Mouse (Mus musculus): Measurements from ENCODE around the gene Sgsm1. TPM values are rescaled to one million over a fixed set of nuclear protein-coding genes. Genes with fewer than 3 reads are reported as not detected.
A peak's percentile ranks its signal among the peaks of the same experiment; 100 is the strongest.

Sgsm1 gene
- polyA plus RNA-seq, 1 experiment from 2014 or later: 3.7 TPM

DNA sequence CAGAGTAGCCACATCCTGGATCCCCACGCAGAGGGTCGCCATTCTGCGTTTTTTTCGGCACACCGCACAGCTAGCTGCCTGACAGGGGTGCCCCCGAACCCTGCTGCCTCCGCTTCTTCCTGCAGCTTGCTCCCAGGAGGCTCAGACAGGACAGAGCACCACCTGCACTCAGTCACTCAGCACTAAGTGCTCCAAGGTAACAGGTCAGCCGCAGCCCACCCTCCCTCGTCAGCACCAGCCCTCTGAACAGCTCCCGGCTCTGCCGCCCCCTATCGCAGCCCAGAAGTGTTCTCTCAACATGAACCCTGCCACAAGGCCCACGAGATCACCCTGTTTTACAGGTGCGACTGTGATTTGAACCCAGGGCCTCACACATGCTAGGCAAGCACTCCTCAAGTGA, 20.4 kb downstream of the Sgsm1 start:
- H3K4me3 ChIP-seq (replicated peaks; ENCODE audit: low read depth, low read length): no peak overlapping the region
- ATAC-seq (replicated peaks; ENCODE audit: low FRiP score, low read depth): no peak
- peaks cover 4% of the 10 kb centered on the region; the same call in 1 of the 2 replicates for H3K4me1 ChIP-seq (replicated peaks; ENCODE audit: insufficient read depth, low read length)
- peaks cover 8% of the 10 kb centered on the region; the same call in 1 of the 2 replicates for H3K27me3 ChIP-seq (ENCODE audit: insufficient read depth, low read length)
- WGBS: 32% methylated on average over 14 of the region's 14 CpGs
- H3K9ac ChIP-seq (ENCODE audit: low read depth, low read length): no peak overlapping the region
- TF ChIP-seq CTCF (IDR thresholded peaks at IDR 0.05; ENCODE audit: low read depth): no peak
- no peaks in the 10 kb centered on the region for H3K36me3 ChIP-seq (ENCODE audit: insufficient read depth, low read length)
- no peak for DNase-seq (ENCODE audit: low spot score)
- H3K9me3 ChIP-seq (replicated peaks; ENCODE audit: low read length): no peaks in the 10 kb centered on the region
- no peak overlapping the region for H3K4me2 ChIP-seq (ENCODE audit: low read length)
- no peak overlapping the region for H3K27ac ChIP-seq

DNA sequence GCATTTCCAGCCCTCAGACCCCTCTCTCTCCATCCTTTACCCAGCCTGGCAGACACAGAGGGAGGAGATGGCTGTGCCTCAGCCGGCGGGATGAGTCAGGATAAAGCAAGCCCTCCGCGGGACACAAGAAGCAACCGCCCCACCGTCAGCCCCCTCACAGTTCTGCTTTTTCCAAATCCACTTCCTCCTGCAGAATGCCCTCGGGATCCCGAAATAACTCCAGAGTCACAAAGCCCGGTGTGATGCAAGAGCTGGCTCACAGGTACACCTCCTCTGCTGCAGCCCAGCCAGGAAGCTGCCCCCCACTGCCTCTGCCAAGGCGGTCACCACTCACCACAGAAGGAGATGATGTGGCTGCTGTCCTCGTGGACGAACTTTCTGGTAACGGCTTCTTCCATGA, 22.1 kb downstream of the Sgsm1 start:
- TF ChIP-seq CTCF (IDR thresholded peaks at IDR 0.05; ENCODE audit: low read depth): no peak
- ATAC-seq (replicated peaks; ENCODE audit: low FRiP score, low read depth): no peak
- Histone ChIP-seq H3K4me3 (replicated peaks; ENCODE audit: low read depth, low read length) (no peak overlapping the region), H3K36me3 (ENCODE audit: insufficient read depth, low read length) (no peaks in the 10 kb centered on the region), H3K9me3 (replicated peaks; ENCODE audit: low read length) (no peaks in the 10 kb centered on the region), H3K4me1 (replicated peaks; ENCODE audit: insufficient read depth, low read length) (peaks cover 4% of the 10 kb centered on the region; the same call in 1 of the 2 replicates), H3K27me3 (ENCODE audit: insufficient read depth, low read length) (peaks cover 8% of the 10 kb centered on the region; the same call in 1 of the 2 replicates), H3K4me2 (ENCODE audit: low read length) (no peak overlapping the region), H3K27ac (no peak overlapping the region), H3K9ac (ENCODE audit: low read depth, low read length) (no peak overlapping the region)
- no peak for DNase-seq (ENCODE audit: low spot score)
- 40% methylated on average over 13 of the region's 13 CpGs for WGBS

DNA sequence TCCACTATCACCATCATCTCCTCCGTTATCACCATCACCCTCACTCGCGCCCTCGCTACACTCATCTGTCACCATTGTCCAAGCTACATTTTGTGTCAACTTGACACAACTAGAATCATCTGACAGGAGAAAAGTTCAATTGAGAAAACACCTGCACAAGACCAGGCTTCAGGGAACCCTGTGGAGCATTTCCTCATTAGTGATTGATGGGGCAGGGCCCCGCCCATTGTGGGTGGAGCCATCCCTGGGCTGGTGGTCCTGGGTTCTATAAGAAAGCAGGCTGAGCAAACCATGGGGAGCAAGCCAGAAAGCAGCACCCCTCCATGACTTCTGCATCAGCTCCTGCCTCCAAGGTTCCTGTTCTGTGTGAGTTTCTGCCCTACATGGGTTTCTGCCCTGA, 22.8 kb downstream of the Sgsm1 start:
- peaks cover 4% of the 10 kb centered on the region; the same call in 1 of the 2 replicates for H3K4me1 ChIP-seq (replicated peaks; ENCODE audit: insufficient read depth, low read length)
- no peak overlapping the region for H3K4me2 ChIP-seq (ENCODE audit: low read length)
- H3K27me3 ChIP-seq (ENCODE audit: insufficient read depth, low read length): peaks cover 8% of the 10 kb centered on the region; the same call in 1 of the 2 replicates
- no peak overlapping the region for H3K4me3 ChIP-seq (replicated peaks; ENCODE audit: low read depth, low read length)
- WGBS: 46% methylated on average over 5 of the region's 5 CpGs
- no peak overlapping the region for H3K9ac ChIP-seq (ENCODE audit: low read depth, low read length)
- no peak for DNase-seq (ENCODE audit: low spot score)
- no peak overlapping the region for H3K27ac ChIP-seq
- no peaks in the 10 kb centered on the region for H3K9me3 ChIP-seq (replicated peaks; ENCODE audit: low read length)
- TF ChIP-seq CTCF (IDR thresholded peaks at IDR 0.05; ENCODE audit: low read depth): no peak
- H3K36me3 ChIP-seq (ENCODE audit: insufficient read depth, low read length): no peaks in the 10 kb centered on the region
- no peak for ATAC-seq (replicated peaks; ENCODE audit: low FRiP score, low read depth)

DNA sequence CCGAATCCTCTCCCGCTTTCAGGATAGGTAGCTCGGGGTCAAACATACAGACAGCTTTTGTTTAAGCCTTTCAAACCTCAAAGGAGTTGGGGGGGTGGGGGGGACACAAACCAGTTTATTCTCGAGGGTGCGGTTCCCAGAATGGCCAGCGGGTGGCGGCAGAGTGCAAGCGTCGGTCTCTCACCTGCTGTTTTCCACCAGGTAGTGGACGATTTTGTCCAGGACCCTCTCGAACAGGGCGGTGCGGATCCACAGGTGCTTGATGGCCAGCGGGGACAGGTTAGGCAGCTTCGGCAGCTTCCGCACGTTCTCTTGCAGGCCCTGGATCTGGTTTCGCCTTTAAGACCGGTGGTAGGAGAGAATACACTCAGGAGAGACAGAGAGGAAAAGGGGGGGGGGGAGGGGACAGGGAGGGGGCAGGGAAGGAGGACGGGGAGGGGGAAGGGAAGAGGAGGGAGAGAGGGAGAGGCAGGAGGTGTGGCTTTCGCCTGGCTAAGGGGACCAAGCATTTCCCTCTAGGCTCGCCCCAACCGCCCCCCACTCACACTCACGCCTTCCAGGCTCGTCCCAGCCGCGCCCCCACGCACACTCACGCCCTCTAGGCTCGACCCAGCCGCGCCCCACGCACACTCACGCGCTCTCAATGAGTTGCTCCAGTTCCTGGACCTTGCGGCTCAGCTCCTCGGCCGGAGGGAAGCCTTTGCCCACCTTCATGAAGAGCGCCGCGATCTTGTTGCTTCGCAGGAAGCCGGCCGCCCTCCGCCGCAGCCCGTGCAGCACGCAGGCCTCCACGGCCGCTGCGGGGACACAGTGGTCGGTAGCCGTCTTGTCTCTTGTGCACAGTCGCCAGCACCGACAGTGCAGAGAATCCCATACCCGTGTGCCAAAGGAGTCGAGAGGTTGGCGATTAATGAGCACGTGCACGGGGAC, 23.7 kb downstream of the Sgsm1 start:
- Histone ChIP-seq H3K36me3 (ENCODE audit: insufficient read depth, low read length) (no peaks in the 10 kb centered on the region), H3K9ac (ENCODE audit: low read depth, low read length) (no peak overlapping the region), H3K27me3 (ENCODE audit: insufficient read depth, low read length) (peaks cover 8% of the 10 kb centered on the region; the same call in 1 of the 2 replicates), H3K4me2 (ENCODE audit: low read length) (peak overlapping the region; percentile 30), H3K4me1 (replicated peaks; ENCODE audit: insufficient read depth, low read length) (peaks cover 4% of the 10 kb centered on the region; the same call in 1 of the 2 replicates), H3K9me3 (replicated peaks; ENCODE audit: low read length) (no peaks in the 10 kb centered on the region), H3K27ac (no peak overlapping the region), H3K4me3 (replicated peaks; ENCODE audit: low read depth, low read length) (0 out of 2 replicates have a peak overlapping the region, but pooled peaks have one; percentile 5)
- DNase-seq (ENCODE audit: low spot score): peak; percentile 29
- WGBS: 7% methylated on average over 53 of the region's 60 CpGs
- ATAC-seq (replicated peaks; ENCODE audit: low FRiP score, low read depth): no peak
- peak; percentile 80 for TF ChIP-seq CTCF (IDR thresholded peaks at IDR 0.05; ENCODE audit: low read depth)

DNA sequence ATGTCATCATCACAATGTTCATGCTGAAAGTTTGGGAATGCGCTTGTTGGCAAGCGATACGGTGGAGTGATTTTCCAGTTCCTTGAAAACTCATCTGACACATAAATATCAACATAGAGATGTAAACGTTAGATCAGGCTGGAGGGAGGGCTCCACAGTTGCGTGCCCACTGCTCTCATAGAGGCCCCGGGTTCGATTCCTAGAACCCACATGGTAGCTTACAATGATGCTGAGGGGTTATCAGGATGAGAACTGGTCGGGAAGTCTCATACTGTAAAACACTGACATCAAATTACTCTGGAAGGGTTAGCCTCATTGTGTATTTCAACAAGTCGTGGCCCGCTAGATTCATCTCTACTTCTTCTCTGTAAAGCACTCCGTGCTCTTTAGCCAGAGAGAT, 24.5 kb downstream of the Sgsm1 start:
- Histone ChIP-seq H3K9me3 (replicated peaks; ENCODE audit: low read length) (no peaks in the 10 kb centered on the region), H3K4me3 (replicated peaks; ENCODE audit: low read depth, low read length) (no peak overlapping the region), H3K27ac (no peak overlapping the region), H3K9ac (ENCODE audit: low read depth, low read length) (no peak overlapping the region), H3K36me3 (ENCODE audit: insufficient read depth, low read length) (no peaks in the 10 kb centered on the region), H3K4me1 (replicated peaks; ENCODE audit: insufficient read depth, low read length) (peaks cover 4% of the 10 kb centered on the region; the same call in 1 of the 2 replicates), H3K27me3 (ENCODE audit: insufficient read depth, low read length) (peaks cover 8% of the 10 kb centered on the region; the same call in 1 of the 2 replicates), H3K4me2 (ENCODE audit: low read length) (no peak overlapping the region)
- WGBS: 75% methylated on average over 11 of the region's 11 CpGs
- ATAC-seq (replicated peaks; ENCODE audit: low FRiP score, low read depth): no peak
- DNase-seq (ENCODE audit: low spot score): no peak
- no peak for TF ChIP-seq CTCF (IDR thresholded peaks at IDR 0.05; ENCODE audit: low read depth)

DNA sequence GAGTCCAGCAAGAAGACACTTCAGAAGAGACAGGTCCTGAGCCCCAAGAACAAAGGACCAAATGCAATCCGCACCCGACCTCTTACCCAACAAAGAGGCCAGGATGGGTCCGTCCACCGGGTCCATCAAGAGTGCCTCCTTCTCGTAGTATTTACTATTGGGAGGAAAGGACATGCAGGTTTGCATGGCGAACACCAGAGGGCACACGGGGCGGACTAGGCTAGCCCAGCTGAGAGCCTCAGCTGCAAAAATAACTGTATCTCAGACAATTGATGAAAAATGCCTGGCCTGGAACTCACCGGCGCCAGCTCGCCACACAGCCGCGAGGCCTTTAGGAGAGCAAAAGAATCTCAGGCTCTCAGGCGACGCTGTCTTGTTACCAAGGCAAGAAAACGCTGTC, 25.0 kb downstream of the Sgsm1 start:
- Histone ChIP-seq H3K9me3 (replicated peaks; ENCODE audit: low read length) (no peaks in the 10 kb centered on the region), H3K36me3 (ENCODE audit: insufficient read depth, low read length) (no peaks in the 10 kb centered on the region), H3K4me3 (replicated peaks; ENCODE audit: low read depth, low read length) (no peak overlapping the region), H3K4me1 (replicated peaks; ENCODE audit: insufficient read depth, low read length) (peaks cover 4% of the 10 kb centered on the region; the same call in 1 of the 2 replicates), H3K27ac (no peak overlapping the region), H3K9ac (ENCODE audit: low read depth, low read length) (no peak overlapping the region), H3K27me3 (ENCODE audit: insufficient read depth, low read length) (peaks cover 8% of the 10 kb centered on the region; the same call in 1 of the 2 replicates), H3K4me2 (ENCODE audit: low read length) (no peak overlapping the region)
- ATAC-seq (replicated peaks; ENCODE audit: low FRiP score, low read depth) (no peak), DNase-seq (ENCODE audit: low spot score) (no peak)
- WGBS: 60% methylated on average over 16 of the region's 16 CpGs
- TF ChIP-seq CTCF (IDR thresholded peaks at IDR 0.05; ENCODE audit: low read depth): peak; percentile 21; the same call in 1 of the 2 replicates

All from kidney, postnatal 0 days (tissue).